Mouse (Mus musculus) midbrain, postnatal 0 days (tissue): Measurements from ENCODE around the gene Slc23a2. TPM values are rescaled to one million over a fixed set of nuclear protein-coding genes. Genes with fewer than 3 reads are reported as not detected.

Source experiments
- ATAC-seq: fragments of 200-750 bp; cut with Nextera tagmentation; 2 replicates; pipeline ENCODE4 v1.8.0; 2017; ENCODE audit warnings: moderate number of reproducible peaks, mild to moderate bottlenecking, moderate TSS enrichment, moderate library complexity; ENCODE audit not compliant: low FRiP score
- DNase-seq: peaks from one replicate; pipeline ENCODE4 v3.0.0-alpha.2; 2015; ENCODE audit warnings: low spot score
- H3K27ac ChIP-seq: fragments of 300-500 bp; sonication (generic); 2 replicates; pipeline ENCODE4 v1.5.1; 2014; ENCODE audit warnings: low read depth, mild to moderate bottlenecking, low read length, mixed read lengths
- H3K27me3 ChIP-seq: fragments of 300-500 bp; sonication (generic); 2 replicates; pipeline ENCODE4 v1.6.1; 2014; ENCODE audit warnings: low read length, control low read depth, mixed read lengths; ENCODE audit not compliant: insufficient read depth
- H3K36me3 ChIP-seq: fragments of 300-500 bp; sonication (generic); 2 replicates; pipeline ENCODE4 v1.6.1; 2014; ENCODE audit warnings: low read length, control low read depth, mixed read lengths; ENCODE audit not compliant: insufficient read depth
- H3K4me1 ChIP-seq: fragments of 300-500 bp; sonication (generic); 2 replicates; pipeline ENCODE4 v1.6.1; 2014; ENCODE audit warnings: mild to moderate bottlenecking, control low read depth, antibody characterized with exemption, low read length, mixed read lengths; ENCODE audit not compliant: insufficient read depth
- H3K4me2 ChIP-seq: fragments of 300-500 bp; sonication (generic); 2 replicates; pipeline ENCODE4 v1.6.1; 2014; ENCODE audit warnings: low read depth, mild to moderate bottlenecking, low read length, mixed read lengths; ENCODE audit not compliant: poor library complexity, severe bottlenecking
- H3K4me3 ChIP-seq: fragments of 300-500 bp; sonication (generic); 2 replicates; pipeline ENCODE4 v1.5.1; 2014; ENCODE audit warnings: low read depth, mild to moderate bottlenecking, low read length, moderate library complexity
- H3K9ac ChIP-seq: fragments of 300-500 bp; sonication (generic); replicated peaks from 2 replicates; pipeline ENCODE4 v1.6.1; 2014; ENCODE audit warnings: mild to moderate bottlenecking, low read length, moderate library complexity, mixed read lengths; ENCODE audit not compliant: poor library complexity, severe bottlenecking
- H3K9me3 ChIP-seq: fragments of 300-500 bp; sonication (generic); 2 replicates; pipeline ENCODE4 v1.6.1; 2016; ENCODE audit warnings: low read length, control low read depth
- CTCF ChIP-seq: IDR thresholded peaks from 2 replicates; pipeline ENCODE4 v1.5.1; 2016; ENCODE audit warnings: antibody characterized with exemption, mild to moderate bottlenecking
- WGBS: fragments of 180-500 bp; shearing (Covaris S2); extraction: QIAGEN DNeasy Blood & Tissue Kit; methylation state at CpG from one replicate; pipeline ENCODE4 v1.1.7; 2014; 5-methylcytosine and 5-hydroxymethylcytosine counted together
- polyA plus RNA-seq: library from polyadenylated mRNA; unstranded; fragments of >200 nt; fragmentation: Nextera tagmentation; extraction: Ambion mirVana; gene quantifications from 2 replicates; pipeline ENCODE4 v1.2.1, GENCODE M21; 2015
- total RNA-seq: library from RNA; depleted of rRNA; stranded (reverse); fragments of >200 nt; gene quantifications from 2 replicates; pipeline ENCODE4 v1.2.3, GENCODE M21; 2014

Gene Slc23a2
- total and polyA plus RNA-seq, 2 experiments from 2014 or later: 30.5 to 64.5 TPM

DNA sequence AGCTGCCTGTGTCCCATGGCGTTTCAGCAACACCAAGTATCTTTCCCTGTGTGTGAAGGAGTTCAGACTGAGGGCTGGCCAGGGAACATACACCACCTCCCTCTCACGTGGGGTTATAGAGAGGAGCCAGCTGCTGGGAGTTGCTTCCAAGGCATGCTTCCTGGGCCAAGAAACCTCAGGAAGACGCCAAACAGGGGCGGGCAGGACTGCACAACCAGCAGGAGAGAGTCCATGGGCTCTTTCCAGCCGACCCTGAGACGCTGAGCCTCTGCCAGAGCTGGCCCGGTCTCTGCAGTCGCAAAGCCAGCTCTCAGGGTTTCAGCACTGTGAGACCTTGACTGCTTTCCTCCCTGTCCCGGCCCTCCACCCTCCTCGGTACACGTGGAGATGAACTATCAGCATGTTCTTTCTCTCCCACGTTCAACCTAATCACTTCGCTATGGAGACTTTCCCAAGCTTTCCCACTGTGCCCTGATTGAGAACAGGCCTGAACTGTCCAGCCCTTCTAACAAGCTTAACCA, 101.7 kb downstream of the Slc23a2 start:
- no peak for TF ChIP-seq CTCF

DNA sequence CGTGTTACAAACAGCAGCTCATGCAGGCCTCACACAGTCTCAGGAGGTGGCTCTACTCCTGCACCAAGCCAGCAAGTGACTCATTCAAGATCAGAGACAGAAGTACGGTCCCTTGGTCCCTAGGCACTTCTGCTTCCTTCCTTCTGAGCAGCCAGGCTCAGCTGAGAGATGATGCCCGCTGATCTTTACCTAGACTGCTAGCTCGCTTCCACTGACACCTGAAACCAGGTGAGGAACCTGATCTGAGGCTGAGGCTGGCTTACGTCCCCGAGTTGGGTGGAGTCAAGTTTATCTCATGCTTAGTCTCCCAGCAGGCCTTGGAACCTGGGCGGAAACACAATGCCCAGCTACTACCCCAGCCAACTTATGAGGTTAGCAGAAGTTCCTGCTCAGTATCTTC, 105.0 kb downstream of the Slc23a2 start:
- 63% methylated on average over 7 of the region's 7 CpGs for WGBS
- TF ChIP-seq CTCF: no peak
- no peak for ATAC-seq

More for the DNA sequence above, 101.7 kb downstream of the Slc23a2 start:
- DNase-seq: peak; percentile 85
- 41% methylated on average over 13 of the region's 13 CpGs for WGBS
- peak; percentile 80 for ATAC-seq
- Histone ChIP-seq H3K9ac (no peak overlapping the region), H3K4me1 (no peaks in the 10 kb centered on the region; the same call in 1 of the 2 replicates), H3K27ac (peak overlapping the region; percentile 26; the same call in 1 of the 2 replicates), H3K27me3 (no peaks in the 10 kb centered on the region), H3K4me2 (no peak overlapping the region), H3K9me3 (no peaks in the 10 kb centered on the region), H3K4me3 (no peak overlapping the region), H3K36me3 (no peaks in the 10 kb centered on the region)

GRCm38 (mm10) chr2:132036326-132036725, 108.6 kb downstream of the Slc23a2 start:
- Histone ChIP-seq H3K4me1 (peaks cover under 1% of the 10 kb centered on the region; the same call in 1 of the 2 replicates), H3K27me3 (no peaks in the 10 kb centered on the region), H3K4me3 (no peak overlapping the region), H3K4me2 (no peak overlapping the region), H3K9ac (no peak overlapping the region), H3K9me3 (no peaks in the 10 kb centered on the region), H3K27ac (no peak overlapping the region), H3K36me3 (no peaks in the 10 kb centered on the region)
- WGBS: 79% methylated on average over 5 of the region's 5 CpGs
- ATAC-seq (no peak), DNase-seq (no peak)
- no peak for TF ChIP-seq CTCF

More for the DNA sequence above, 105.0 kb downstream of the Slc23a2 start:
- DNase-seq: no peak
- H3K9ac ChIP-seq: no peak overlapping the region
- H3K4me1 ChIP-seq: no peaks in the 10 kb centered on the region; the same call in 1 of the 2 replicates
- H3K27me3 ChIP-seq: no peaks in the 10 kb centered on the region
- H3K36me3 ChIP-seq: no peaks in the 10 kb centered on the region
- H3K4me2 ChIP-seq: no peak overlapping the region
- no peak overlapping the region for H3K4me3 ChIP-seq
- no peaks in the 10 kb centered on the region for H3K9me3 ChIP-seq
- H3K27ac ChIP-seq: no peak overlapping the region

- no peaks in the 10 kb centered on the region for H3K27me3 ChIP-seq
- H3K4me3 ChIP-seq: no peak overlapping the region
- no peak overlapping the region for H3K4me2 ChIP-seq
- 0 out of 2 replicates have a peak overlapping the region, but pooled peaks have one; percentile 12 for H3K27ac ChIP-seq
- H3K9ac ChIP-seq: no peak overlapping the region
- H3K36me3 ChIP-seq: no peaks in the 10 kb centered on the region
- 46% methylated on average over 11 of the region's 11 CpGs for WGBS
- DNase-seq: no peak
- TF ChIP-seq CTCF: no peak
- no peaks in the 10 kb centered on the region for H3K9me3 ChIP-seq
- no peak for ATAC-seq
- peaks cover 8% of the 10 kb centered on the region; the same call in 1 of the 2 replicates for H3K4me1 ChIP-seq
Measured at GRCm38 (mm10) chr2:132035470-132035835, 109.5 kb downstream of the Slc23a2 start.

DNA sequence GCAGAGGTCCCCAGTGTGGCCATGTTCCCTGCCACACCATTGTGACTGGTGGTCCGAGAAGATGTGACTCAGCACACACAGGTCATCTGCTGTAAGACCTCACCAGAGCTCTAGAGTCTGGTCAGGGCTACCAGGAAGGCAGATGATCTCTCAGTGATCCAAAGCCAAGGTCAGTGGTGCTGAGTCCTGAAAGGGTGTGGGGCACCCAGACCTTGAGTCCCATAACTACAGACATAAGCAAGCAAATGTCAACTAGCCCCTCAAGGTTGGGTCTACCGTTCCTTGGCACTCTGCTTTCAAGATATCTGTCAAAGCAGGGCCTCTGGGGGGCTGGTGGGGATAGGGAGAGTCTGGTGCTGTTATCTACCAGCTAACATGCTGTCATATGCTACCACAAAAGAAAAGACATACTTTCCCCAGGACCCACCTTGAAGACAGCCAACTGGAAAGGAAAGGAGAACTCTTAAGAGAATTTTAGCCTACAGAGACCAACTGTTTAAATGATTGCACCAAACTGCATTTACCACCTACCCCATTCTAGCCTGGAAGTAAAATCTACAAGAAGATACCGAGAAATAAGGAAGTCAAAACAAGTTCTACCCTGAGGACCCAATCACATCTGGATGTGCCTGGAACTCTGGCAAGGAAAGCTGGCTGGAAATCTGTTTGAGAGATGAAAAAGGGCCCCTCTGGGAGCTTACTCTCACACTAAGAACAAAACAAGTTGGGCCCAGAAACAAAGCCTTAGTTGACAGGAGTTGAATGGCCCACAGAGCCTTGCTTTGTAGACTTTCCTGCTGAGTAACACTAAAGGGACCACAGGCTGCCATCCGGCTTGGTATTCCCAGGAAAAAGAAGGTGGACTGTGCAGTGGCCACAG, 110.1 kb downstream of the Slc23a2 start:
- ATAC-seq: no peak
- no peak for DNase-seq
- Histone ChIP-seq H3K9me3 (no peaks in the 10 kb centered on the region), H3K36me3 (no peaks in the 10 kb centered on the region), H3K27ac (no peak overlapping the region), H3K4me1 (peaks cover 8% of the 10 kb centered on the region; the same call in 1 of the 2 replicates), H3K27me3 (no peaks in the 10 kb centered on the region), H3K4me2 (no peak overlapping the region), H3K9ac (no peak overlapping the region), H3K4me3 (no peak overlapping the region)
- no peak for TF ChIP-seq CTCF
- 53% methylated on average over 4 of the region's 4 CpGs for WGBS
